Mouse (Mus musculus) macrophage (primary cell): ENCODE data around the gene Actl9. TPM values are rescaled to one million over a fixed set of nuclear protein-coding genes. Genes with fewer than 3 reads are reported as not detected.

Source experiments
- H3K27ac ChIP-seq: fragments of 350-480 bp; formaldehyde crosslinking; 2 replicates; pipeline ENCODE4 v1.9.0; 2021
- H3K36me3 ChIP-seq: fragments of 350-480 bp; formaldehyde crosslinking; 2 replicates; pipeline ENCODE4 v1.9.0; 2021; ENCODE audit errors: inconsistent target
- H3K4me3 ChIP-seq: fragments of 350-480 bp; formaldehyde crosslinking; 2 replicates; pipeline ENCODE4 v1.9.0; 2021; ENCODE audit errors: inconsistent target
- H3K79me2 ChIP-seq: fragments of 350-480 bp; formaldehyde crosslinking; 2 replicates; pipeline ENCODE4 v1.9.0; 2021; ENCODE audit errors: inconsistent target
- WGBS: methylation state at CpG from one replicate; pipeline ENCODE4 v1.1.7; 2026; ENCODE audit warnings: inconsistent platforms; ENCODE audit not compliant: missing documents; 5-methylcytosine and 5-hydroxymethylcytosine counted together
- polyA plus RNA-seq: library from polyadenylated mRNA; stranded (reverse); fragments of 250-400 nt; gene quantifications from 3 replicates; pipeline ENCODE4 v1.2.4, GENCODE M21; 2018; ENCODE audit warnings: inconsistent platforms
- total RNA-seq, 78 experiments: library from RNA; depleted of rRNA; stranded (reverse); fragments of 250-400 nt; gene quantifications; 1 replicate in 9 of 78; 2 replicates in 24 of 78; 3 replicates in 43 of 78; 4 replicates in 2 of 78; pipeline ENCODE4 v1.2.4; 2018; ENCODE audit warnings: inconsistent platforms in 56 of 78

Actl9 gene
- not detected for total RNA-seq (2018; cell fraction: chromatin; rRNA removed)
- not detected for total RNA-seq (2018; cell fraction: cytosol; rRNA removed)
- total RNA-seq (2018; cell fraction: nucleus; rRNA removed): not detected
- not detected in 3 replicates for polyA plus RNA-seq

DNA sequence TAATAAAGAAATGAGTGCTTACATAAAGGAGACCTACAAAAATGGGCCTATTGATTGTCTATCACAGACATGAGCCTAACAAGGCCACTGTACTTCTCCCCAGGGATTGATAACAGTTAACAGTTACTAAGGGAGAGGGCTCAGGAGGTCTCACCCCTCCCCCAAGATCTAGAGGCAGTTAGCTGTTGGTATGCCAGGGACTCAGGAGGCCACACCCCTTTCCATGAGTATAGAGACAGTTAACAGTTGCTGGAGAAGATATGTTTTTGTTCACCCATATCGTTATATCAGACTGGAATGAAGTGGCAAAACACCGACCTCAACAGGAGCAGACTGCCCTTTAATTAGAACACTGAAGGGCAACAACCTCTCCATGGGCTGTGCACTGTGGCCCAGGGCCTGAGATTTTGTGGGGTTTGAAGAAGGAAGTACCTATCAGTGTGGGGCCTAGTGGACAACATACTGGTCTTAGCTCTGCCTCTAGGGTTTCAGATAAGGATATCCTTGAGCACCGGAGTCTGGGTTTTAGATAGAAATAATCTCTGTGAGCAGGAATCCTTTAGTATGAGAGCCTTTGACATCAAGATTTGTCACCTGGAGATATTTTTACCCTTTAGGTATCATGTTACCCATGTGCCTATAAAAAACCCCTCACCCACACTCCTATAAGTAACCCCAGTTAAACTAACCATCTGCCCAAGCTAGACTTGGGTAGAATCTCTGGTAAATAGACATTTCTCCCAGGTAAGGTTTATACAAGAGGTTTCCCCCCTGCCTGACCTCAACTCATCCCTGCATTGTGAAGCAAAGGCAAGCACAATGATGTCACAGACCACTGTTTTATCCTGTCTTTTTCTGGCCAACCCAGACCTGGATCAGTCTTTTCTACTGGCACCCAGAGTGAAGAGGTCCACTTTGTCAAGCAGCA lies at the start of gene Actl9:
Actl9 (plus strand) TSS at position 878 of the 928 bp plus-strand sequence.
- no peaks in the 10 kb centered on the region for H3K79me2 ChIP-seq
- H3K4me3 ChIP-seq: no peak within 1 kb of the TSS
- no peak within 1 kb of the TSS for H3K27ac ChIP-seq
- H3K36me3 ChIP-seq: no peaks in the 10 kb centered on the region
- 89% methylated on average over 3 of the region's 3 CpGs for WGBS

DNA sequence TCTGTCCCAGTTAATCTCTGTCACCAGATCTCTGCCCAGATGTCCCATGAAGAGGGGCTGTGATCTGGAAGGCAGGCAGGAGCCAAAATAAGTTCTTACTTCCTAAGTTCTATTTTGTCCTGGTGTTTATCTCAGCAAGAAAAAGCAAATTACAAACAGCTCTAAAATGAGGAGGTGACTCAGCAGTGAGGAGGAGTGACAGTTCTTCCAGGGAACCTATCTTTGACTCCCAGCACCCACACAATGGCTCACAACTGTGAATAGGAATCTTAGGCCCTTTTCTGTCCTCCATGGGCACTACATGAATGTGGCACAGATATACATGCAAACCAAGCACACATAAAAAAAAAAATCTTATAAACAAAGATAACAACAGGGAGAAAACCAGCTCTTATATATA lies 47.0 kb upstream of the Actl9 start:
- Histone ChIP-seq H3K79me2 (peaks cover 33% of the 10 kb centered on the region), H3K36me3 (peaks cover 20% of the 10 kb centered on the region), H3K4me3 (no peak overlapping the region), H3K27ac (no peak overlapping the region)

DNA sequence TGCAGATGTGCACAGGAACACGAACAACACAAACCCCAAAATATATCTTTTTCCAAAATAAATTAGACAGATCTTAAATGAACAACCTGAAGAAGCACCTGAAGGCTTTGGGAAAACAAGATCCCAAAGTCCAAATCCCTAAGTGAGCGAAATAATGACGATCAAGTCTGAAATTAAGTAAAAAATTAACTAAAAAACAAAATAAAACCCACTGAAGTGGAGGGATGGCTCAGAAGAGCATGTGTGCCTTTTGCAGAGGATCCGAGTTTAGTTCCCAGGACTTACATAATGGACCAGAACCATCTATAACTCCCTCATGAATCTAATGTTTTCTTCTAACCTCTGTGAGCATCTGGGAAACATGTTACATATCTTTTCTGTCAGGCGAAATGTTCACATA lies 40.4 kb upstream of the Actl9 start:
- H3K79me2 ChIP-seq: peaks cover 67% of the 10 kb centered on the region
- no peaks in the 10 kb centered on the region for H3K36me3 ChIP-seq
- H3K27ac ChIP-seq: no peak overlapping the region
- WGBS: 95% methylated on average over 4 of the region's 5 CpGs
- H3K4me3 ChIP-seq: no peak overlapping the region

DNA sequence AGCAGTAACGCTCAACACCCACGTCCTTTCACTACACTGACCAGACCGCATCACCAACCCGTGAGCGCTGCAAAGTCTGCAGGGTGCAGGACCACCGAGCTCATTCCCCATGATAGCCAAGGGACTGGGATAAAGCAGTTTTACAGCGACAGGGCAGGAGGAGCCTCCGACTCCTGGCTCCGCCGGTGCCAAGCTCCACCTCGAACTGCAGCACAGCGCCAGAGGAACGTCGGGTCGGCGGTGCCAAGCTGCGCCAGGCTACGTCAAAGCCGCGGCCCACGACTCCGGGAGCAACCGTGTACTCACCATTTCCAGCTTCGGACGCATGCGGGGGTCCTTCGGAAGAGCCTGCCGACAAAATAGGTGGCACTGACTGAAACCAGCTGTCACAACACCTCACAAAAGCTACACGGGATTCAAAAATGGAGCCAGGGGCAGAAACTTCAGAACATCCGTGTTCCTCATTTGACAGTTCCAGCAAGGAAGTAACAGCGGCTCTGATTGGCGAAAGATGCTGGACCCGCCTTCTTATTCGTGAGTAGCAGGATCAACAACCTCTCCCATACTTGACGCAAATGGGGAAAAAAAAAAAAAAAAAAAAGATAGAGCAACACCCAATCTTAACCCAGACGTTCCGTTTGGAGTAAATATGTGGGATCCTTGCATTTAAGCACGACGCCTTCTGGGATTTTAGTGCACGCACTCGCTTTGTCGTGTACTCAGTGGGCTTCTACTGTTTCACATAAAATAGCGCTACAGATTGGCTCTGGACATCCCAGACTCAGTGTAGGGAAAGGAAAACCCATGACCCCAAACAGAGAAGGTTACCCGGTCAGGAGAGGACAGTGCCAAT lies 38.3 kb upstream of the Actl9 start, which contains the start of gene Zfp101:
Zfp101 (minus strand) TSS at position 460 of the 853 bp plus-strand sequence.
- H3K79me2 ChIP-seq: peaks cover 47% of the 10 kb centered on the region
- 2% methylated on average over 41 of the region's 44 CpGs for WGBS
- peak within 1 kb of the TSS; percentile 22; the same call in 1 of the 2 replicates for H3K27ac ChIP-seq
- no peaks in the 10 kb centered on the region for H3K36me3 ChIP-seq
- H3K4me3 ChIP-seq: peak within 1 kb of the TSS; percentile 82

DNA sequence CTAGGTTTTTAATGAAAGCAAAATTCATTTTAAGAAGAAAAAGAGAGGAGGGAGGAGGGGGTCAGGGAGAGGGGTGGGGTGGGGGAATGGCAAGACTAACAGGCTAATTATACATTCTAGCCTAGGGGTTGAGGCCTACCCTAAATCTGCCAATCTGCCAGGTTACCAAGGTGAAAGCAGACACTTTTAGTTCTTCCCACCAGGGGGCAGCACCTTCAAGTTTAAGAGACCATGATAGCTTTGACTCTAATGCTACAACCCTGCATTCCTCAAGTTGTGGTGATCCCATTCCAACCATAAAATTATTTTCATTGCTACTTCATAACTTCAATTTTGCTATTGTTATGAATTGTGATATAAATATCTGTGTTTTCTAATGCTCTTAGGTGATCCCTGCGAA lies 6.5 kb downstream of the Actl9 start:
- H3K4me3 ChIP-seq: no peak overlapping the region
- 67% methylated on average over 1 of the region's 1 CpGs for WGBS
- no peaks in the 10 kb centered on the region for H3K79me2 ChIP-seq
- no peaks in the 10 kb centered on the region for H3K36me3 ChIP-seq
- H3K27ac ChIP-seq: no peak overlapping the region

DNA sequence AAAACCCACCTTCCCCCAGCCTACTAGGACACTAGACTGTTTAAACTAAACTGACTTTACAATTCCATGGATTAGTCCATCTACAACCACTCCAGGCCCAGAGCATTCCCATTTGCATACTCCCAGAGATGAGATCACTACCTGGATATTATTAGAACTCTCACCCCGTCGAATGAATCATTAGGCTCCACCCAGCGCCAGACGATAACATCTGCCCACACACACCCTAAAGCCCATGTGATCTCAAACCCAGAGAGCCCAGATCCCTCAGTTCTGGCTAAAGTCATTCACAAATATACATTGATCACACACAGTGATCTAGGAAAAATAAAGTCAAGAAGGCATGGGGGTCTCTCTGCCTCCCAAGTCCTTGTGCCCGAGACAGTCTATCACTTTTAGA lies 7.2 kb downstream of the Actl9 start:
- no peak overlapping the region for H3K4me3 ChIP-seq
- 0 out of 2 replicates have a peak overlapping the region, but pooled peaks have one; percentile 17 for H3K27ac ChIP-seq
- WGBS: 32% methylated on average over 5 of the region's 5 CpGs
- no peaks in the 10 kb centered on the region for H3K79me2 ChIP-seq
- H3K36me3 ChIP-seq: no peaks in the 10 kb centered on the region

DNA sequence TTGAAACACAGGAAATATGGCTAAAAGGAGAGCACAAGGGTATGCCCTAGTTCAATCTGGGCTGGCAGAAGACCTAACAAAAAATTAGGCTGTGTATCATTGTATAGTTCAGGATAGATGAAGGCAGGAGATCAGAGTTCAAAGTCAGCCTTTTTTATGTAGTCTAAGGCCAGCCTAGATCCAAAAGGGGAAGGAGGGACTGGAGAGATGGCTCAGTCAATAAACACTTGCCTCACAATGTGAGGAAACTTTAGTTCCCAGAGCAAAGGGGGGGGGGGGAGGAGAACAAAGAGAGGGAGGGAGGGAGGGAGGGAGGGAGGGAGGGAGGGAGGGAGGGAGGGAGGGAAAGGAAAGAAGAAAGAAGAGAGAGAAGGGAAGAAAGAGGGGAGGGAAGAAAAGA lies 8.5 kb downstream of the Actl9 start:
- Histone ChIP-seq H3K4me3 (no peak overlapping the region), H3K79me2 (no peaks in the 10 kb centered on the region), H3K27ac (peak overlapping the region; percentile 17; the same call in 1 of the 2 replicates), H3K36me3 (no peaks in the 10 kb centered on the region)

DNA sequence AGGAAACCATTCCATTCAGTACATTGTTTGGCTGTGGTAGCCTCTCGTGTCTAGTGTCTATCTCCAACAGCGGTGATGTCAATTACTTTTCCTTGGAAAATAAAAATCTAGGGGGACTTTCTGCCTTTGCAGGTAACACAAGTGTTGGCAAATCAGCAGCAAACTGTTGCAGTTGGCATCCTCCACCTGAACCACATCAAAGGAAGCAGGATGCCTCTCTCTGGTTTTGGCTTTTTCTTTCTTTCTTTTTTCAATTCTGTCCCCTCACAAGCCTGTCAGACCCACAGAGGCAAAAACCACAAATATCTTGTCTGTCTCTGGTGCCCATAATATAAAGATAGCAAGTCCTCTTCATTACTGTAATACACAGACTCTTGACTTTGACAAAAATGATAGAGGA lies 23.9 kb downstream of the Actl9 start:
- H3K36me3 ChIP-seq: no peaks in the 10 kb centered on the region
- no peak overlapping the region for H3K27ac ChIP-seq
- H3K4me3 ChIP-seq: no peak overlapping the region
- WGBS: 97% methylated on average over 2 of the region's 2 CpGs
- no peaks in the 10 kb centered on the region for H3K79me2 ChIP-seq

DNA sequence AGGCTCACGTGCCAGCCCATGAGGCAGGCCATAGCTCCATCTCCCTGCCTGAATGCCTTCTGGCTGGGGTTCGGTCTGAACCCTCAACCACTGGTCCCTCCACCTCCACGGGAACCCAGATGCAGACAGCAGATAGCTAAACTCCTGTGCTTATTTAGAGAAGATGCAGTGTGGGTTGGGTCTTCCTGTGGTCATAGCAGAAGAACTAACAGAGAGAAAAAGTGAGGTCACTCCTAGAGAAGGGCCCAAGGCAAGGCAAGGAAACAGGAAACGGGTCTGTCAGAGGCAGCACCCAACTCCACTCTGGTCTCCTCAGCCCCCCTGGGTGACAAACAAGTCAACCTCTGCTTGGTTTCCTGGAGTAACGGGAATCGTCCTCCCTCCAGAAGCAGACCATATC lies 38.5 kb downstream of the Actl9 start:
- Histone ChIP-seq H3K36me3 (no peaks in the 10 kb centered on the region), H3K79me2 (no peaks in the 10 kb centered on the region), H3K4me3 (no peak overlapping the region), H3K27ac (no peak overlapping the region)
- 24% methylated on average over 6 of the region's 6 CpGs for WGBS

Other genes with a start within 250 kb of the Actl9 start
- not detected in 3 replicates for gene Olfr239, start 241.6 kb upstream of the Actl9 start, polyA plus RNA-seq
- gene Olfr1564, start 211.2 kb upstream of the Actl9 start, polyA plus RNA-seq: not detected in 3 replicates
- gene Zfp955a, start 177.8 kb upstream of the Actl9 start, polyA plus RNA-seq: 5.4 to 7.3 TPM (median 5.6 TPM) in 3 replicates
- gene Olfr63, start 168.2 kb upstream of the Actl9 start, polyA plus RNA-seq: not detected in 3 replicates
- 2.9 to 3.9 TPM (median 3.5 TPM) in 3 replicates for gene Zfp955b, start 143.4 kb upstream of the Actl9 start, polyA plus RNA-seq
- 3.4 to 5.2 TPM (median 5.1 TPM) in 3 replicates for gene Zfp81, start 74.0 kb upstream of the Actl9 start, polyA plus RNA-seq
- gene Zfp101, start 38.3 kb upstream of the Actl9 start, polyA plus RNA-seq: 3.2 to 4.0 TPM (median 3.5 TPM) in 3 replicates
- gene Adamts10, start 91.3 kb downstream of the Actl9 start, polyA plus RNA-seq: 3.1 to 10.3 TPM (median 5.1 TPM) in 3 replicates
- gene Myo1f, start 122.8 kb downstream of the Actl9 start, polyA plus RNA-seq: 262 to 376 TPM (median 298 TPM) in 3 replicates
- gene Zfp414, start 196.2 kb downstream of the Actl9 start, polyA plus RNA-seq: 26.9 to 33.2 TPM (median 31.8 TPM) in 3 replicates
- 1.7 to 7.1 TPM (median 4.6 TPM) in 3 replicates for gene Pram1, start 205.2 kb downstream of the Actl9 start, polyA plus RNA-seq